Mouse (Mus musculus) lung, postnatal 25 days (tissue): ENCODE measurements around the gene Snapin.

Source experiments
- DNase-seq: peaks from one replicate; pipeline ENCODE4 v3.0.0; 2022; ENCODE audit warnings: low spot score

Snapin gene

GRCm38 (mm10) chr3:90490696-90491256 lies at the start of gene Snapin:
Gene Snapin, minus strand, starts transcription at chr3:90491033.
- peak; percentile 97 for DNase-seq

GRCm38 (mm10) chr3:90537905-90538296 lies 47.1 kb upstream of the Snapin start:
- no peak for DNase-seq

- peak; percentile 85 for DNase-seq
Observed at GRCm38 (mm10) chr3:90537141-90537904, 46.5 kb upstream of the Snapin start, which contains the start of gene S100a16. Gene S100a16, plus strand, starts transcription at chr3:90537254.

- no peak for DNase-seq
Observed at GRCm38 (mm10) chr3:90535446-90535845, 44.6 kb upstream of the Snapin start.

GRCm38 (mm10) chr3:90531713-90532112 lies 40.9 kb upstream of the Snapin start:
- DNase-seq, result no peak

GRCm38 (mm10) chr3:90527291-90527873 lies 36.5 kb upstream of the Snapin start:
- no peak for DNase-seq

GRCm38 (mm10) chr3:90526580-90526979 lies 35.7 kb upstream of the Snapin start, which contains the start of gene S100a14:
Gene S100a14, plus strand, starts transcription at chr3:90526856.
- DNase-seq, result peak; percentile 79

GRCm38 (mm10) chr3:90526076-90526475 lies 35.2 kb upstream of the Snapin start:
- DNase-seq, result no peak

GRCm38 (mm10) chr3:90525421-90525820 lies 34.6 kb upstream of the Snapin start:
- peak; percentile 81 for DNase-seq

- no peak for DNase-seq
Observed at GRCm38 (mm10) chr3:90517711-90518110, 26.9 kb upstream of the Snapin start.

GRCm38 (mm10) chr3:90515789-90516188 lies 25.0 kb upstream of the Snapin start:
- DNase-seq, result no peak

GRCm38 (mm10) chr3:90515242-90515641 lies 24.4 kb upstream of the Snapin start:
- peak; percentile 74 for DNase-seq

GRCm38 (mm10) chr3:90514691-90515090 lies 23.9 kb upstream of the Snapin start:
- DNase-seq, result peak; percentile 87

- DNase-seq, result peak; percentile 88
Observed at GRCm38 (mm10) chr3:90513796-90514590, 23.2 kb upstream of the Snapin start, which contains the start of the genes S100a1 and S100a13. Gene S100a1, minus strand, starts transcription at chr3:90514392. Gene S100a13, plus strand, starts transcription at chr3:90514435.

GRCm38 (mm10) chr3:90512948-90513642 lies 22.3 kb upstream of the Snapin start:
- DNase-seq, result no peak

GRCm38 (mm10) chr3:90512276-90512675 lies 21.4 kb upstream of the Snapin start:
- no peak for DNase-seq

GRCm38 (mm10) chr3:90509747-90510123 lies 18.9 kb upstream of the Snapin start:
- no peak for DNase-seq

- peak; percentile 100 for DNase-seq
Observed at GRCm38 (mm10) chr3:90508950-90509746, 18.3 kb upstream of the Snapin start, which contains the start of gene Chtop. Gene Chtop, minus strand, starts transcription at chr3:90509498.

GRCm38 (mm10) chr3:90508287-90508949 lies 17.6 kb upstream of the Snapin start:
- no peak for DNase-seq

GRCm38 (mm10) chr3:90506362-90506761 lies 15.5 kb upstream of the Snapin start:
- peak; percentile 65 for DNase-seq
